ENCODE assay signal across 14 mouse cellular contexts in genomic region chr5:123313851-123314380, GRCm38 (mm10). TPM values are rescaled to one million over a fixed set of nuclear protein-coding genes. Genes with fewer than 3 reads are reported as not detected.
DNase-seq lines count a peak whose midpoint lies in the region; ATAC-seq lines count a peak whose summit lies in the region.
"Had no signal": no experiment of that assay in that cellular context is flagged by ENCODE, and none has a peak within 500 bp of the region (broad histone marks: within the 10 kb centered on the region; RNA-seq: fewer than 3 reads in every experiment).

No protein-coding gene starts in this region.

- peaks cover 41% of the 10 kb centered on the region for H3K4me1 ChIP-seq in heart, embryonic 12.5 days (replicated peaks)

- no peaks in the 10 kb centered on the region for H3K9me3 ChIP-seq in heart, embryonic 12.5 days (replicated peaks)
- H3K9me3 ChIP-seq: hindbrain, embryonic 15.5 days; liver, embryonic 15.5 days had no signal

- no peak overlapping the region for H3K9ac ChIP-seq in heart, embryonic 12.5 days
- H3K9ac ChIP-seq: hindbrain, embryonic 15.5 days; liver, embryonic 15.5 days had no signal

- DNase-seq in heart, adult 18-20 months: no peak
- DNase-seq in lung, postnatal 10 days: peak; percentile 20
- no peak for DNase-seq in lung, postnatal 4 days
- no peak for DNase-seq in left cerebral cortex, adult 18-20 months (ENCODE audit: low spot score in 2 of 2)
- no peak for DNase-seq in frontal cortex, adult 2 months (ENCODE audit: extremely low spot score in 1 of 2, low spot score in 1 of 2)
- DNase-seq in layer of hippocampus, postnatal 14 days (ENCODE audit: low spot score in 2 of 2): no peak
- DNase-seq: cerebellum, adult 11-12 months; kidney, postnatal 10 days; layer of hippocampus, adult 9-11 months; midbrain, embryonic 14.5 days had no signal

- H3K36me3 ChIP-seq in heart, embryonic 12.5 days: no peaks in the 10 kb centered on the region
- H3K36me3 ChIP-seq: hindbrain, embryonic 15.5 days; liver, embryonic 15.5 days had no signal

- H3K27me3 ChIP-seq in heart, embryonic 12.5 days (replicated peaks): no peaks in the 10 kb centered on the region
- H3K27me3 ChIP-seq: hindbrain, embryonic 15.5 days; liver, embryonic 15.5 days had no signal

- 51% methylated on average over 11 of the region's 11 CpGs for WGBS in heart, embryonic 12.5 days

- H3K4me3 ChIP-seq in heart, embryonic 12.5 days: no peak overlapping the region
- H3K4me3 ChIP-seq: hindbrain, embryonic 15.5 days; liver, embryonic 15.5 days had no signal

- no peak overlapping the region for H3K4me2 ChIP-seq in heart, embryonic 12.5 days
- H3K4me2 ChIP-seq: hindbrain, embryonic 15.5 days; liver, embryonic 15.5 days had no signal

- H3K27ac ChIP-seq in heart, embryonic 12.5 days (ENCODE audit: poor library complexity, severe bottlenecking): 0 out of 2 replicates have a peak overlapping the region, but pooled peaks have one; percentile 4
- H3K27ac ChIP-seq: hindbrain, embryonic 15.5 days; liver, embryonic 15.5 days had no signal

- no peak for ATAC-seq in heart, embryonic 12.5 days (ENCODE audit: insufficient number of reproducible peaks, low FRiP score)
- 0 out of 2 replicates have a peak, but pooled peaks have one; percentile 20 for ATAC-seq in neutrophil, adult 5-6 weeks (ENCODE audit: extremely low read depth, insufficient number of reproducible peaks, low FRiP score, poor library complexity, severe bottlenecking)

RNA-seq across cellular contexts. Expression of gene Bcl7a, which starts 29.7 kb away (rescaled TPM):
- polyA plus RNA-seq in heart, embryonic 12.5 days (2016; fragmentation: Nextera tagmentation; extraction: Ambion mirVana): 16.3 and 16.6 TPM in 2 replicates
- 1 to 10 TPM; 8.0 to 8.2 TPM for total RNA-seq in heart, adult 18-20 months (2021)
- total RNA-seq in neutrophil, adult 5-6 weeks (2017): 26.6 and 28.3 TPM in 2 replicates
- total RNA-seq in left cerebral cortex, adult 18-20 months (2021): 10 to 100 TPM; 66.3 to 70.1 TPM
- polyA plus RNA-seq in frontal cortex, adult 2 months (2012; rRNA removed): 37.0 and 40.7 TPM in 2 replicates
- 10 to 100 TPM; 66.9 TPM for total RNA-seq in layer of hippocampus, postnatal 14 days (2021)
